Mouse (Mus musculus) embryonic facial prominence, embryonic 14.5 days (tissue): ENCODE measurements around the gene Hnrnpk. TPM values are rescaled to one million over a fixed set of nuclear protein-coding genes. Genes with fewer than 3 reads are reported as not detected.
"Not testable (repeated sequence)": the region's sequence is repeated elsewhere in the genome, so short reads cannot be mapped to it uniquely, and the experiment has no call there.

Experiments
- ATAC-seq: fragments of 200-750 bp; cut with Nextera tagmentation; 2 replicates; pipeline ENCODE4 v1.8.0; 2017; ENCODE audit warnings: low read depth, moderate number of reproducible peaks, moderate TSS enrichment
- DNase-seq: peaks from one replicate; pipeline ENCODE4 v3.0.0-alpha.2; 2015; ENCODE audit warnings: low spot score
- H3K27ac ChIP-seq: fragments of 300-500 bp; sonication (generic); replicated peaks from 2 replicates; pipeline ENCODE4 v1.5.1; 2014; ENCODE audit warnings: low read depth, mild to moderate bottlenecking, low read length, moderate library complexity
- H3K27me3 ChIP-seq: fragments of 300-500 bp; sonication (generic); replicated peaks from 2 replicates; pipeline ENCODE4 v1.6.1; 2014; ENCODE audit warnings: low read length; ENCODE audit not compliant: control insufficient read depth, insufficient read depth
- H3K36me3 ChIP-seq: fragments of 300-500 bp; sonication (generic); 2 replicates; pipeline ENCODE4 v1.6.1; 2014; ENCODE audit warnings: low read length, mixed read lengths; ENCODE audit not compliant: control insufficient read depth, insufficient read depth
- H3K4me1 ChIP-seq: fragments of 300-500 bp; sonication (generic); 2 replicates; pipeline ENCODE4 v1.6.1; 2014; ENCODE audit warnings: antibody characterized with exemption, low read length; ENCODE audit not compliant: control insufficient read depth, insufficient read depth
- H3K4me2 ChIP-seq: fragments of 300-500 bp; sonication (generic); 2 replicates; pipeline ENCODE4 v1.6.1; 2014; ENCODE audit warnings: low read depth, mild to moderate bottlenecking, low read length, moderate library complexity, mixed read lengths
- H3K4me3 ChIP-seq: fragments of 300-500 bp; sonication (generic); 2 replicates; pipeline ENCODE4 v1.5.1; 2014; ENCODE audit warnings: low read depth, mild to moderate bottlenecking, low read length
- H3K9ac ChIP-seq: fragments of 300-500 bp; sonication (generic); 2 replicates; pipeline ENCODE4 v1.6.1; 2014; ENCODE audit warnings: low read depth, mild to moderate bottlenecking, low read length, moderate library complexity, mixed read lengths
- H3K9me3 ChIP-seq: fragments of 300-500 bp; sonication (generic); 2 replicates; pipeline ENCODE4 v1.6.1; 2016; ENCODE audit warnings: low read length; ENCODE audit not compliant: control insufficient read depth
- WGBS: fragments of 180-500 bp; shearing (Covaris S2); extraction: QIAGEN DNeasy Blood & Tissue Kit; methylation state at CpG from one replicate; pipeline ENCODE4 v1.1.7; 2014; 5-methylcytosine and 5-hydroxymethylcytosine counted together
- polyA plus RNA-seq: library from polyadenylated mRNA; unstranded; fragments of >200 nt; fragmentation: Nextera tagmentation; extraction: Ambion mirVana; gene quantifications from 2 replicates; pipeline ENCODE4 v1.2.1, GENCODE M21; 2014

Gene Hnrnpk
- polyA plus RNA-seq, 1 experiment from 2014 or later: 1,259 TPM

GRCm38 (mm10) chr13:58401135-58402002 lies 1.8 kb downstream of the Hnrnpk start:
- H3K9ac ChIP-seq: peak overlapping the region; percentile 100
- H3K36me3 ChIP-seq: peaks cover 31% of the 10 kb centered on the region
- H3K4me3 ChIP-seq: peak overlapping the region; percentile 86
- no peaks in the 10 kb centered on the region for H3K9me3 ChIP-seq
- H3K4me2 ChIP-seq: peak overlapping the region; percentile 75
- WGBS: 0% methylated on average over 27 of the region's 100 CpGs
- H3K27ac ChIP-seq: peak overlapping the region; percentile 99
- peak; percentile 32 for ATAC-seq
- peak; percentile 85 for DNase-seq
- no peaks in the 10 kb centered on the region for H3K27me3 ChIP-seq
- no peaks in the 10 kb centered on the region for H3K4me1 ChIP-seq

GRCm38 (mm10) chr13:58400576-58400975 lies 2.6 kb downstream of the Hnrnpk start:
- H3K4me3 ChIP-seq: peak overlapping the region; percentile 86
- WGBS: 2% methylated on average over 11 of the region's 11 CpGs
- H3K27ac ChIP-seq: peak overlapping the region; percentile 99; the same call in 1 of the 2 replicates
- H3K9me3 ChIP-seq: no peaks in the 10 kb centered on the region
- DNase-seq (no peak), ATAC-seq (no peak)
- H3K4me2 ChIP-seq: peak overlapping the region; percentile 75
- H3K9ac ChIP-seq: peak overlapping the region; percentile 100
- peaks cover 39% of the 10 kb centered on the region for H3K36me3 ChIP-seq
- H3K27me3 ChIP-seq: no peaks in the 10 kb centered on the region
- no peaks in the 10 kb centered on the region for H3K4me1 ChIP-seq

DNA sequence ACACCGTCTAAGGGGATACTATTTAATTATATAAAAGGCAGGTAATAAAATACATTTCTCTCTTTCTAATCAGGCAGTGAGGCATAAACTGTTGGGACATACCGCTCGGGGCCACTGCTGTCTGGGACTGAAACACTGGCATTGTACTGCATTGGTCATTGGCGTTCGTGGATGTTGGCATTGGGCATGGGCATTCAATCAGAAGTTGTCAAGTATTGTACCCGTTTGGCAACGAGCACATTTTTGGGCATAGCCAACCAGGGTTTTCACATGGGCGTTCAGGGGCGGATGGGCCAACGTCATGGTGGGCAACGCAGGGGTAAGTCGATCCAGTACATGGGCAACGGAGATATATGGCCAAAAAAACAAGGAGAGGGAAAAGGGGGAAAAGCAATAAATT lies 5.5 kb downstream of the Hnrnpk start:
- peaks cover 67% of the 10 kb centered on the region for H3K36me3 ChIP-seq
- H3K4me2 ChIP-seq: no peak overlapping the region
- no peaks in the 10 kb centered on the region for H3K9me3 ChIP-seq
- 92% methylated on average over 13 of the region's 13 CpGs for WGBS
- ATAC-seq: no peak
- no peak for DNase-seq
- H3K4me3 ChIP-seq: no peak overlapping the region
- H3K9ac ChIP-seq: no peak overlapping the region
- H3K4me1 ChIP-seq: no peaks in the 10 kb centered on the region
- no peak overlapping the region for H3K27ac ChIP-seq
- H3K27me3 ChIP-seq: no peaks in the 10 kb centered on the region

DNA sequence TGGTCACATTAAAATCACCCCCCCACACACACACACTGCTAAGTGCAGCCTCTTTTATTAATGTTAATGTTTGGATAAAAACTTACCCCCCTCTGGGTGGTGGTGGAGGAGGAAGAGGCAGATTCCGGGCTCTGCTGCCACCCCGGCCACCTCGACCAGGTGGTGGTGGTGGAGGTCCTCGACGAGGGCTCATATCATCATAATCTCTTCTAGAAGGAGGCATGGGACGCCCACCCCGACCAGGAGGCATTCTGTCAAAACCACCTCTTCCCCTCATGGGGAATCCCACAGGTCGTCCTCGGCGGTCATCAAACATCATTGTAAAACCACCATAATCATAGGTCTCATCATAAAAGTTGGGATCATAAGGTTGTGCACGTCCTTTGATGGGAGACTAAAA lies 8.8 kb downstream of the Hnrnpk start:
- H3K4me2 ChIP-seq, H3K4me1 ChIP-seq, H3K27me3 ChIP-seq, DNase-seq, H3K9me3 ChIP-seq, ATAC-seq, H3K27ac ChIP-seq, H3K9ac ChIP-seq, H3K4me3 ChIP-seq: not testable (repeated sequence)
- WGBS: 84% methylated on average over 11 of the region's 11 CpGs
- peaks cover 89% of the 10 kb centered on the region for H3K36me3 ChIP-seq

GRCm38 (mm10) chr13:58389324-58389951 lies 13.7 kb downstream of the Hnrnpk start:
- H3K9me3 ChIP-seq: no peaks in the 10 kb centered on the region
- DNase-seq: no peak
- no peak overlapping the region for H3K27ac ChIP-seq
- no peak overlapping the region for H3K9ac ChIP-seq
- H3K4me2 ChIP-seq: no peak overlapping the region
- no peak overlapping the region for H3K4me3 ChIP-seq
- peaks cover 43% of the 10 kb centered on the region for H3K36me3 ChIP-seq
- no peaks in the 10 kb centered on the region for H3K27me3 ChIP-seq
- WGBS: 74% methylated on average over 2 of the region's 2 CpGs
- ATAC-seq: no peak
- H3K4me1 ChIP-seq: no peaks in the 10 kb centered on the region

- Histone ChIP-seq H3K9me3 (no peaks in the 10 kb centered on the region), H3K9ac (no peak overlapping the region), H3K4me3 (no peak overlapping the region), H3K36me3 (peaks cover 33% of the 10 kb centered on the region), H3K27ac (no peak overlapping the region), H3K4me1 (no peaks in the 10 kb centered on the region), H3K27me3 (no peaks in the 10 kb centered on the region), H3K4me2 (no peak overlapping the region)
- WGBS: 58% methylated on average over 3 of the region's 3 CpGs
- ATAC-seq (no peak), DNase-seq (no peak)
These were observed 14.8 kb downstream of the Hnrnpk start for GRCm38 (mm10) chr13:58388379-58388778.

GRCm38 (mm10) chr13:58387948-58388347 lies 15.2 kb downstream of the Hnrnpk start:
- WGBS: 16% methylated on average over 7 of the region's 7 CpGs
- Histone ChIP-seq H3K4me3 (no peak overlapping the region), H3K9me3 (no peaks in the 10 kb centered on the region), H3K27ac (no peak overlapping the region), H3K27me3 (no peaks in the 10 kb centered on the region), H3K9ac (no peak overlapping the region), H3K4me2 (no peak overlapping the region), H3K36me3 (peaks cover 30% of the 10 kb centered on the region), H3K4me1 (no peaks in the 10 kb centered on the region)
- ATAC-seq (peak; percentile 70), DNase-seq (peak; percentile 81)

DNA sequence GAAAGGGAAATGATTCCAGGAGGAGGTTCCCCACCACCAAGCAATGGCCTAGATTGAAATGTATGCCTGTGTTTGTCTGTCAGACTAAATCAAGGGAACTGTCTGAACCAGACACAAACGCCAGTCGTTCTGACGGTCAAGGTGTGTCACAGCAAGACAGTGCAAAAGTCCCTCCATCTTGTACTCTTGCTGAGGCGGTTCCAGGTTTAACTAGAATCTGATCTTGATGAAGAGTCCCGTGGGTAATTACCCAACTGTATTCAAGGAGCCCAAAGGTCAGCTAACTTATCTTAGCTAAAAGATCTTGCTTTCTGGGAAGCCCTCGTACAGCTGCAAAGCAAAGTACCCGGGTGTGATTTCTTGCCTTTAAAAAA lies 17.6 kb downstream of the Hnrnpk start:
- ATAC-seq (no peak), DNase-seq (no peak)
- H3K4me1 ChIP-seq: no peaks in the 10 kb centered on the region
- H3K36me3 ChIP-seq: peaks cover 29% of the 10 kb centered on the region
- H3K9ac ChIP-seq: peak overlapping the region; percentile 86
- H3K4me2 ChIP-seq: peak overlapping the region; percentile 92
- peaks cover 15% of the 10 kb centered on the region for H3K9me3 ChIP-seq
- peak overlapping the region; percentile 40; the same call in 1 of the 2 replicates for H3K27ac ChIP-seq
- WGBS: 74% methylated on average over 7 of the region's 7 CpGs
- H3K27me3 ChIP-seq: no peaks in the 10 kb centered on the region
- peak overlapping the region; percentile 80 for H3K4me3 ChIP-seq
